In genomic region chr2:18473361-18473771, GRCm38 (mm10) we compare ENCODE assay signal across 8 mouse cellular contexts.
DNase-seq lines count a peak whose midpoint lies in the region; ATAC-seq and TF ChIP-seq lines count a peak whose summit lies in the region.
"Had no signal": no experiment of that assay in that cellular context is flagged by ENCODE, and none has a peak within 500 bp of the region (broad histone marks: within the 10 kb centered on the region; RNA-seq: fewer than 3 reads in every experiment).

No protein-coding gene starts in this region.

- 76% methylated on average over 3 of the region's 3 CpGs for WGBS in midbrain, embryonic 14.5 days
- WGBS in midbrain, embryonic 13.5 days, result 67% methylated on average over 3 of the region's 3 CpGs
- WGBS in forebrain, postnatal 0 days, result 39% methylated on average over 3 of the region's 3 CpGs

- no peak for ATAC-seq in midbrain, embryonic 14.5 days (ENCODE audit: low FRiP score, low TSS enrichment)
- no peak for ATAC-seq in midbrain, embryonic 13.5 days
- peak; percentile 99 for ATAC-seq in forebrain, postnatal 0 days

- no peaks in the 10 kb centered on the region for H3K27me3 ChIP-seq in midbrain, embryonic 14.5 days (ENCODE audit: control insufficient read depth, insufficient read depth, low read length)
- no peaks in the 10 kb centered on the region for H3K27me3 ChIP-seq in midbrain, embryonic 13.5 days
- H3K27me3 ChIP-seq in forebrain, postnatal 0 days (ENCODE audit: insufficient read depth, low read length), result no peaks in the 10 kb centered on the region
- H3K27me3 ChIP-seq: limb, embryonic 13.5 days had no signal

- H3K9me3 ChIP-seq in midbrain, embryonic 14.5 days (ENCODE audit: control insufficient read depth, low read length), result no peaks in the 10 kb centered on the region
- no peaks in the 10 kb centered on the region for H3K9me3 ChIP-seq in midbrain, embryonic 13.5 days
- H3K9me3 ChIP-seq in forebrain, postnatal 0 days (ENCODE audit: low read length), result no peaks in the 10 kb centered on the region
- H3K9me3 ChIP-seq: limb, embryonic 13.5 days had no signal

- DNase-seq in midbrain, embryonic 14.5 days, result peak; percentile 5
- peak; percentile 68 for DNase-seq in forebrain, postnatal 0 days
- peak; percentile 9 to 40 for DNase-seq in heart, postnatal 36 days
- DNase-seq in left cerebral cortex, postnatal 36 days (ENCODE audit: low spot score in 2 of 2), result peak; percentile 20 to 23
- DNase-seq in ovary, postnatal 36 days (ENCODE audit: low spot score), result no peak
- no peak for DNase-seq in ovary, postnatal 10 days (ENCODE audit: low spot score)

- H3K4me3 ChIP-seq in midbrain, embryonic 14.5 days (replicated peaks; ENCODE audit: low read depth, low read length), result no peak overlapping the region
- H3K4me3 ChIP-seq in midbrain, embryonic 13.5 days (replicated peaks), result no peak overlapping the region
- no peak overlapping the region for H3K4me3 ChIP-seq in forebrain, postnatal 0 days (ENCODE audit: low read depth, low read length)
- H3K4me3 ChIP-seq: limb, embryonic 13.5 days had no signal

- TF ChIP-seq CTCF in forebrain, postnatal 0 days (IDR thresholded peaks at IDR 0.05; ENCODE audit: low read depth), result no peak

- intact Hi-C loops in heart, postnatal 36 days (cut with DNase I), result no loop called here
- intact Hi-C loops in left cerebral cortex, postnatal 36 days (cut with DNase I), result no loop called here

- H3K36me3 ChIP-seq in midbrain, embryonic 14.5 days (ENCODE audit: control insufficient read depth, insufficient read depth, low read length), result no peaks in the 10 kb centered on the region
- no peaks in the 10 kb centered on the region for H3K36me3 ChIP-seq in midbrain, embryonic 13.5 days
- H3K36me3 ChIP-seq in forebrain, postnatal 0 days (ENCODE audit: insufficient read depth), result no peaks in the 10 kb centered on the region
- H3K36me3 ChIP-seq: limb, embryonic 13.5 days had no signal

- no peak overlapping the region for H3K9ac ChIP-seq in midbrain, embryonic 14.5 days (replicated peaks; ENCODE audit: low read length)
- H3K9ac ChIP-seq in midbrain, embryonic 13.5 days (replicated peaks), result no peak overlapping the region
- H3K9ac ChIP-seq in forebrain, postnatal 0 days, result no peak overlapping the region
- H3K9ac ChIP-seq: limb, embryonic 13.5 days had no signal

- H3K4me1 ChIP-seq in midbrain, embryonic 14.5 days (ENCODE audit: control insufficient read depth, insufficient read depth, low read length), result no peaks in the 10 kb centered on the region
- H3K4me1 ChIP-seq in midbrain, embryonic 13.5 days (replicated peaks), result no peaks in the 10 kb centered on the region
- peaks cover 11% of the 10 kb centered on the region; the same call in 1 of the 2 replicates for H3K4me1 ChIP-seq in forebrain, postnatal 0 days (ENCODE audit: insufficient read depth)
- H3K4me1 ChIP-seq: limb, embryonic 13.5 days had no signal

- H3K4me2 ChIP-seq in midbrain, embryonic 14.5 days (ENCODE audit: low read length), result no peak overlapping the region
- H3K4me2 ChIP-seq in midbrain, embryonic 13.5 days (replicated peaks), result no peak overlapping the region
- 0 out of 2 replicates have a peak overlapping the region, but pooled peaks have one; percentile 23 for H3K4me2 ChIP-seq in forebrain, postnatal 0 days (ENCODE audit: low read depth)
- H3K4me2 ChIP-seq: limb, embryonic 13.5 days had no signal

- no peak overlapping the region for H3K27ac ChIP-seq in midbrain, embryonic 14.5 days (replicated peaks; ENCODE audit: low read depth, low read length)
- no peak overlapping the region for H3K27ac ChIP-seq in midbrain, embryonic 13.5 days
- peak overlapping the region; percentile 54; the same call in 1 of the 2 replicates for H3K27ac ChIP-seq in forebrain, postnatal 0 days (ENCODE audit: low read depth, low read length)
- H3K27ac ChIP-seq: limb, embryonic 13.5 days had no signal

Comparison
In these comparisons a context has a peak if more than half of its experiments do, and no peak if none do; other contexts are left out.
1. DNase-seq: peak in midbrain, embryonic 14.5 days (single experiment), forebrain, postnatal 0 days (single experiment), heart, postnatal 36 days (2 of 2) and left cerebral cortex, postnatal 36 days (2 of 2); none in ovary, postnatal 36 days (single experiment) and ovary, postnatal 10 days (single experiment).